Mouse (Mus musculus): Measurements from ENCODE around the gene Rnf11. TPM values are rescaled to one million over a fixed set of nuclear protein-coding genes. Genes with fewer than 3 reads are reported as not detected.

Rnf11 gene
- total and polyA plus RNA-seq, 3 experiments: 11.9 to 30.9 (median 13.7) TPM

DNA sequence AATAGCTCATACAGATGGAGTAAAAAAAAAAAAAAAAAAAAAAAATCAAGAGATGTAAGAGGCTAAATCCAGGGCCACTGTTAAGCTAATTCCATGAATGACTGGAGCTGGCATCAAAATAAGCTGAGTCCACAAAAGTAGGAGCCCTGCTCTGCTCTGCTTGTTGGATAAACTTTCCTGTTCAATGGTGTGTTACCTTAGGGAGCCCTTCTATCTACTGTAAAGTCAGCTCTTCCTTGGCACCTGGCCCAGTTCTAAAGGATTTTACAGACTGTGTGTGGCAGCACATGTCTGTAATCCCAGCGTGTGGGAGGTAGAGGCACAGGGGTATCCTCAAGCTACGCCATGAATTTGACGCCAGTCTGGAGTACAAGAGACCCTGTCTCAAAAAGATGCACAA lies 43.5 kb downstream of the Rnf11 start:
- Histone ChIP-seq H3K27ac (ENCODE audit: insufficient read depth, low read depth) (no peak overlapping the region), H3K9ac (ENCODE audit: insufficient read depth, low read depth) (no peak overlapping the region), H3K4me3 (replicated peaks in 1 of 3; ENCODE audit: low read depth in 2 of 3, low read length in 2 of 3, poor library complexity in 1 of 3) (no peak overlapping the region), H3K79me2 (replicated peaks; ENCODE audit: control insufficient read depth, extremely low read depth, insufficient read depth, poor library complexity, severe bottlenecking) (no peaks in the 10 kb centered on the region), H3K27me3 (replicated peaks) (no peaks in the 10 kb centered on the region), H3K9me3 (replicated peaks; ENCODE audit: low read length) (no peaks in the 10 kb centered on the region), H3K36me3 (replicated peaks in 1 of 2; ENCODE audit: control insufficient read depth in 1 of 2, insufficient read depth in 1 of 2, low read length in 1 of 2) (peaks cover 3 to 52% of the 10 kb centered on the region in 2 experiments), H3K4me2 (ENCODE audit: insufficient read depth, low read depth, poor library complexity, severe bottlenecking) (no peak overlapping the region), H3K4me1 (ENCODE audit: control insufficient read depth in 1 of 2, insufficient read depth in 2 of 2) (peaks cover 0 to 12% of the 10 kb centered on the region in 2 experiments; a peak in 2 of 4 replicates)
- no peak for DNase-seq (ENCODE audit: extremely low read depth)
- TF ChIP-seq ELF1 (IDR thresholded peaks at IDR 0.05; ENCODE audit: low read depth, low read length) (no peak), MEF2A (IDR thresholded peaks at IDR 0.05; ENCODE audit: borderline replicate concordance, low read depth, low read length) (no peak), GABPA (IDR thresholded peaks at IDR 0.05; ENCODE audit: insufficient replicate concordance, low read depth, low read length) (no peak), IRF4 (IDR thresholded peaks at IDR 0.05; ENCODE audit: low read depth, low read length) (no peak), POLR2A (IDR thresholded peaks at IDR 0.05; ENCODE audit: low read depth, low read length) (no peak), CHD2 (IDR thresholded peaks at IDR 0.05; ENCODE audit: low read length) (no peak), MAX (IDR thresholded peaks at IDR 0.05; ENCODE audit: low read length) (no peak), ZKSCAN1 (IDR thresholded peaks at IDR 0.05; ENCODE audit: borderline replicate concordance, low read depth, low read length) (no peak)
- dilution Hi-C loops (cut with MboI; ENCODE audit: extremely low pct_ligation_motif_present, extremely low pct_unique_long_range_greater_than_20kb, low sequenced_read_pairs): no loop called here
- in situ Hi-C loops (cut with MboI; ENCODE audit: low pct_ligation_motif_present, low pct_unique_long_range_greater_than_20kb, low sequenced_read_pairs): no loop called here

DNA sequence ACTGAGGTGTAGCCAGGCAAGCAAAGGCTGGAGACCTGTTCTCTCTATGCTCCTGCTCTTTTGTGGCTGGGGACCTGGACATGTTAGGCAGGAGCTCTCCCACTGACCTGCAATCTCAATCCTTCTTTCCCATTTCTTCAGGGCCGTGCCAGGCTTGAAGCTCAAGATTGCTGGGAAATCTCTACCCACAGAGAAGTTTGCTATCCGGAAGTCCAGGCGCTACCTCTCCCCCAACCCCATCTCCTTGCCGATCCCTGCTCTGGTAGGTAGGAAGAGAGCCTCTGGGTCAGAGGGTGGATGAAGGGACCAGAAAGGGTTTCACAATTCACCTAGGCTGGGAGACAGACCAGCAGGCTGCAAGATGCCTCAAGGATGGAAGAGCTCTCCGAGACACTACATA lies 44.1 kb downstream of the Rnf11 start:
- H3K9me3 ChIP-seq (replicated peaks; ENCODE audit: low read length): no peaks in the 10 kb centered on the region
- H3K27ac ChIP-seq (ENCODE audit: insufficient read depth, low read depth): no peak overlapping the region
- H3K27me3 ChIP-seq (replicated peaks): no peaks in the 10 kb centered on the region
- TF ChIP-seq JUND (conservative IDR thresholded peaks at IDR 0.05; ENCODE audit: low read depth, low read length): no peak
- no peak for TF ChIP-seq MAX (IDR thresholded peaks at IDR 0.05; ENCODE audit: low read length)
- no peak for TF ChIP-seq ELF1 (IDR thresholded peaks at IDR 0.05; ENCODE audit: low read depth, low read length)
- no peak for TF ChIP-seq RAD21 (IDR thresholded peaks at IDR 0.05; ENCODE audit: low read depth, low read length)
- no peak for TF ChIP-seq SIN3A (IDR thresholded peaks at IDR 0.05; ENCODE audit: low read length)
- TF ChIP-seq MYC (IDR thresholded peaks at IDR 0.05; ENCODE audit: low read depth, low read length): no peak
- no peak for TF ChIP-seq ZMIZ1 (IDR thresholded peaks at IDR 0.05; ENCODE audit: low read depth, low read length)
- dilution Hi-C loops (cut with MboI; ENCODE audit: extremely low pct_ligation_motif_present, extremely low pct_unique_long_range_greater_than_20kb, low sequenced_read_pairs) (no loop called here), in situ Hi-C loops (cut with MboI; ENCODE audit: low pct_ligation_motif_present, low pct_unique_long_range_greater_than_20kb, low sequenced_read_pairs) (no loop called here)
- H3K4me1 ChIP-seq (ENCODE audit: control insufficient read depth in 1 of 2, insufficient read depth in 2 of 2): peaks cover 0 to 9% of the 10 kb centered on the region in 2 experiments; a peak in 2 of 4 replicates
- no peaks in the 10 kb centered on the region for H3K79me2 ChIP-seq (replicated peaks; ENCODE audit: control insufficient read depth, extremely low read depth, insufficient read depth, poor library complexity, severe bottlenecking)
- H3K36me3 ChIP-seq (replicated peaks in 1 of 2; ENCODE audit: control insufficient read depth in 1 of 2, insufficient read depth in 1 of 2, low read length in 1 of 2): peaks cover 3 to 47% of the 10 kb centered on the region in 2 experiments
- no peak overlapping the region for H3K4me2 ChIP-seq (ENCODE audit: insufficient read depth, low read depth, poor library complexity, severe bottlenecking)
- H3K4me3 ChIP-seq (replicated peaks in 1 of 3; ENCODE audit: low read depth in 2 of 3, low read length in 2 of 3, poor library complexity in 1 of 3): no peak overlapping the region
- no peak overlapping the region for H3K9ac ChIP-seq (ENCODE audit: insufficient read depth, low read depth)
- no peak for DNase-seq (ENCODE audit: extremely low read depth)

DNA sequence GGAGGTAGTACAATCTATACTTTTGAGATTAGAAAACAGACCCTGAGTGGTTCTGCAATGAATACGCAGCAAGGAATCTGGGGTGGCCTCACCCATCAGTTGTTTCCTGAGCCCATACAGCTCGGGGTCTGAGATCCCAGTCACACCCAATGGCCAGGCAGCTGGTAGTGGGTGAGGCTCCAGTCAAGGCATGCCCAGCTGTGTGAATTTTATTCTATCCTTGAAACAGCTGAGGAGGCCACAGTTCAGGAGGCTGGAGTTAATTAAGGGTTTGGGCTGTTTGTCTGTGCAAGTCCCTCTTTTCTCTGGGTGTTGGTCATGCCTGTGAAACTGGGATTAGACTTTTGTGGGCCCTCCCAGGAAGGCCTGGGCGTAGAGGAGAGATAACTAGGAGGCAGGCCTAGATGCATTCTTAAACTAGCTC lies 44.7 kb downstream of the Rnf11 start:
- DNase-seq (ENCODE audit: extremely low read depth): no peak
- peaks cover 3 to 42% of the 10 kb centered on the region in 2 experiments for H3K36me3 ChIP-seq (replicated peaks in 1 of 2; ENCODE audit: control insufficient read depth in 1 of 2, insufficient read depth in 1 of 2, low read length in 1 of 2)

More for the DNA sequence above, 44.7 kb downstream of the Rnf11 start:
- dilution Hi-C loops (cut with MboI; ENCODE audit: extremely low pct_ligation_motif_present, extremely low pct_unique_long_range_greater_than_20kb, low sequenced_read_pairs) (no loop called here), in situ Hi-C loops (cut with MboI; ENCODE audit: low pct_ligation_motif_present, low pct_unique_long_range_greater_than_20kb, low sequenced_read_pairs) (no loop called here)
- H3K9ac ChIP-seq (ENCODE audit: insufficient read depth, low read depth): no peak overlapping the region
- H3K4me1 ChIP-seq (ENCODE audit: control insufficient read depth in 1 of 2, insufficient read depth in 2 of 2): peaks cover 0 to 4% of the 10 kb centered on the region in 2 experiments; a peak in 1 of 4 replicates
- H3K9me3 ChIP-seq (replicated peaks; ENCODE audit: low read length): no peaks in the 10 kb centered on the region
- TF ChIP-seq MAFK (IDR thresholded peaks at IDR 0.05; ENCODE audit: insufficient replicate concordance, low read length): no peak
- no peak for TF ChIP-seq E2F4 (IDR thresholded peaks at IDR 0.05; ENCODE audit: insufficient replicate concordance, low read depth, low read length)
- no peak for TF ChIP-seq HCFC1 (IDR thresholded peaks at IDR 0.05; ENCODE audit: low read depth, low read length)
- TF ChIP-seq PAX5 (IDR thresholded peaks at IDR 0.05; ENCODE audit: low read length): no peak
- TF ChIP-seq GABPA (IDR thresholded peaks at IDR 0.05; ENCODE audit: insufficient replicate concordance, low read depth, low read length): no peak
- no peak for TF ChIP-seq SMC3 (IDR thresholded peaks at IDR 0.05; ENCODE audit: low read depth, low read length)
- no peak for TF ChIP-seq JUN (IDR thresholded peaks at IDR 0.05; ENCODE audit: insufficient read depth, low read depth, low read length)
- no peak for TF ChIP-seq ZC3H11A (IDR thresholded peaks at IDR 0.05; ENCODE audit: low read depth, low read length)
- no peak overlapping the region for H3K4me3 ChIP-seq (replicated peaks in 1 of 3; ENCODE audit: low read depth in 2 of 3, low read length in 2 of 3, poor library complexity in 1 of 3)
- no peak overlapping the region for H3K4me2 ChIP-seq (ENCODE audit: insufficient read depth, low read depth, poor library complexity, severe bottlenecking)
- no peak overlapping the region for H3K27ac ChIP-seq (ENCODE audit: insufficient read depth, low read depth)
- no peaks in the 10 kb centered on the region for H3K27me3 ChIP-seq (replicated peaks)
- no peaks in the 10 kb centered on the region for H3K79me2 ChIP-seq (replicated peaks; ENCODE audit: control insufficient read depth, extremely low read depth, insufficient read depth, poor library complexity, severe bottlenecking)

Data from CH12.LX (cell line).